Mouse (Mus musculus): ENCODE results near the gene Gzme.
"Not testable (repeated sequence)": the region's sequence is repeated elsewhere in the genome, so short reads cannot be mapped to it uniquely, and the experiment has no call there.

Gene Gzme

GRCm38 (mm10) chr14:56120525-56120924, at the start of gene Gzme:
TSS of gene Gzme (minus strand) at chr14:56120625.
- DNase-seq (ENCODE audit: low read depth, low spot score): no peak

DNA sequence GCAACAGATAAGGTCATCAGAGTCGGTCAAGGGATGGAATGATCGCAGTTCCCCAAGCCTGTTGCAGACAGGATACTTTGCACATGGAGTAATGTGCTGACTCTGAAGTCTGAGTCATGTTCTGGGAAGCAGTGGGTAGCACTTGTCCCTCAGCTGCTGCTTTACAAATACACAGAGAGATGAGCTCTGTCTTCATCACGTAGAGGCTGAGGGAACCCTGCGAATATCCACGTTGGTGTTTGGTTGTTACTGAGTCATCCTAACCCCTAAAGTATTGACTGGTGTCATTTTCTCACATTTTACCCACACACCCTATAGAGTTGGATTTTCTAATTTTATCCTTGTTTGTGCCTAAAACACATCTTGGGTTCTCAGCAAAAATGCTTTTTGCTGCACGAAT, 47.6 kb upstream of the Gzme start:
- no peak for DNase-seq (ENCODE audit: low read depth, low spot score)

GRCm38 (mm10) chr14:56162109-56162508, 41.7 kb upstream of the Gzme start:
- no peak for DNase-seq (ENCODE audit: low read depth, low spot score)

- not testable (repeated sequence) for DNase-seq (ENCODE audit: low read depth, low spot score)
Observed at GRCm38 (mm10) chr14:56159479-56159878, 39.1 kb upstream of the Gzme start, which contains the start of gene Gzmg. TSS of gene Gzmg (minus strand) at chr14:56159579.

DNA sequence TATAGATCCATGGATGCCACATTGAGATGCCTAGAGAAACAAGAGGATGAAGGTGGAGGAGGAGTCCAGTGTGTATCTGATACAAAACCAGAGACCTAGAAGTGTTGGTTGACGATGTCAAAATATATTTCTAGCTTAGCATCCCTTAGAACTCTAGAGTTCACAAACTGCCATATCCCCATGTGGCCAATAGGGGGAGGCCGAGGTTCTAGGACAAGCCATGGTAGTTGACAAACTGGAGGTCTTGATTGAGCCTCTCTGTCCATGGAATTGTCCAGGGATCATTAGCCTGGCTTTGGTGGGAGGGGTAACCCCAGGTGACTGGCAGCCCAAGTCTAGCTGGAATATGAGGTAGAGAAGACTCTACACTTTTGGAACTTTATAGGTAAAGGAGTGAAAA, 34.9 kb upstream of the Gzme start:
- no peak for DNase-seq (ENCODE audit: low read depth, low spot score)

DNA sequence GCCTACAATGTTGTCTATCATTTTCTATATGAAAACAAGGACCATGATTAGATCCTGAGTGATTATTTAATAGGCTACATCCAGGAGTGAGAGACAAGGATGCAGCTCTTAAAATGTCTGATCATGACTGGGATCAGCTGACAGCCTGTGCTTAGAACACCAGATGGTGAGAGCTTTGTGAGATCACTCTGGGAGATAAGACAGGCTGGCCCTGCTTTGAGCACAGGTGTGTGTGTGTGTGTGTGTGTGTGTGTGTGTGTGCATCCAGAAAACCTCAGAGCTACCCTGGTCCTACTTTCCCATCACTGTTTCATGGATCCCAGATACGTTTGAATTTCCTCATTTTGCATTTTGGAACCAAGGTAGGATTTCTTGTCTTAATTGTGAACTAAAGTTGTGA, 13.2 kb upstream of the Gzme start:
- not testable (repeated sequence) for DNase-seq (ENCODE audit: low read depth, low spot score)

DNA sequence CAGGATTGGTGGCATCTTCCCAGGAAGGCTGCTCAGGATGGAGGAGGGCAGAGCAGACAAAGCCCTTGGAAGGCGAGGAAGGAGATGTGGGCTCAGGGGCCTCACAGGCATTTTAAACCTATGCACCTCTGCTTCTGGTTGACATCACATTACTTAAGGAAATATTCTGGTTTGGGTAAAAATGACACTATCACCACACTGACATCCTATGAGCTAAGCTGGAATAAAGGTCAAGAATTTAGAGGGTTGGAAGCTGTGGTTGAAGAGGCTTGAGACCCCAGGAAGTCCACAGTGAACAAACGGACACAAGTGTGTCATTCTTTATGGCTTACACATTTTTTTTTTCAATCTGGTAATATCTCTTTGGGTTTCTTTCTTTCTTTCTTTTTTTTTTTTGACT, 12.1 kb upstream of the Gzme start, which contains the start of gene Gzmd:
Gzmd (minus strand) TSS at position 101 of the 400 bp plus-strand sequence.
- not testable (repeated sequence) for DNase-seq (ENCODE audit: low read depth, low spot score)

DNA sequence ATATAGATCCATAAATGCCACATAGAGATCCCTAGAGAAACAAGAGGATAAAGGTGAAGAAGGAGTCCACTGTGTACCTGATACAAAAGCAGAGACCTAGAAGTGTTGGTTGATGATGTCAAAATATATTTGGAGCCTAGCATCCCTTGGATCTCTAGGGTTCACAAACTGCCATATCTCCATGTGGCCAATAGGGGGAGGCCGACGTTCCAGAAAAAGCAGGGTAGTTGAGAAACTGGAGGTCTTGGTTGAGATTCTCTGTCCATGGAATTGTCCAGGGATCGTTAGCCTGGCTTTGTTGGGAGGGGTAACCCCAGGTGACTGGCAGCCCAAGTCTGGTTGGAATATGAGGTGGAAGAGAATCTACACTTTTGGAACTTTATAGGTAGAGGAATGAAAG, 7.9 kb upstream of the Gzme start:
- DNase-seq (ENCODE audit: low read depth, low spot score): no peak

DNA sequence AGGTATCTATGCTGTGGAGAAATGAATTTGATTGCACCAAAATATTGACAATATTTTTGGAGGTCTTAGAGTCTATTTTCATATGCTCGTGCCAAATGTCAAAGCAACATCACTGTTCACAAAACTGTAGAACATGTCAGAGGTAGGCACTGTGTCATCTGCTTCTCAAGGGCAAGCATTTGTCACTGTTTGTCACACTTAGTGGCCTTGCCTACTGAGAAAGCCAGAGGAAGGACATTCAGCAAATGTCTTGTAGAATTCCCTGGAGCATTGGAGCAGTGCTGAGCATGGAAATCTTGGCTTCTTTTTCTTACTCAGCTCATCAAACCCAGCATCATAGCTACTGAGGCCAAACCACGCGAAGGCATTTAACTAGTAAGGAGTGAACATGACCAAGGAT, 3.1 kb upstream of the Gzme start:
- DNase-seq (ENCODE audit: low read depth, low spot score): no peak

DNA sequence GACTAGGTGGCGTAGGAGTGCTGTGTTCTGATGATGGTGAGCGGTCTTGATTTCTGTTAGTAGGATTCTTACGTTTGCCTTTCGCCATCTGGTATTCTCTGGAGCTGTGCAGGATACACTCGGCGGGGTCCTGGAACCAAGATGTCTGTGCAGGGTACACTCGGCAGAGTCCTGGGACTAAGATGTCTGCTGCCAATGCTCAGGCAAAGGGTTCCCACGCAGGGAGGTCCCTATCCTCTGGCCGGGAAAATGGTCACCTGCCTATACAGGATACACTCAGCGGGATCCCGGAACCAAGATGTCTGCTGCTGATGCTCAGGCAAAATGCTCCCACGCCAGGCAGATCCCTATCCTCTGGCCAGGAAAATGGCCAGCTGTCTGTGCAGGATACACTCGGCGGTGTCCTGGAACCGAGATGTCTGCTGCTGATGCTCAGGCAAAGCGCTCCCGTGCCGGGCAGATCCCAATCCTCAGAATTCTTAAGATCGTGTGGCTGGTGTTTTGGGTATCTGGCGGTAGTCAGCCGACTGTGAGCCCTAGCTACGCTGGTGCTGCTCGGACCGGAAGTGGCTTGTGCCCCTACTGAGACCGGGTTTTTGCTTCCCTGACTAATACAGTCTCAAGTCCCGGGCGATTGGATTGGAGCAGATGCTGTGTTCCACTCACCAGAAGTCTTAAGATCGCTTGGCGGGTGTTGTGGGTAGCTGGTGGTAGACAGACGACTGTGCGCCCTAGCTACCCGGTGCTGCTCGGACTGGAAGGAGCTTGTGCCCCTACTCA, 4.7 kb downstream of the Gzme start:
- not testable (repeated sequence) for DNase-seq (ENCODE audit: low read depth, low spot score)

GRCm38 (mm10) chr14:56105447-56106180, 14.8 kb downstream of the Gzme start:
- DNase-seq (ENCODE audit: low read depth, low spot score): no peak

- no peak for DNase-seq (ENCODE audit: low read depth, low spot score)
Observed at GRCm38 (mm10) chr14:56105016-56105415, 15.4 kb downstream of the Gzme start.

GRCm38 (mm10) chr14:56103452-56103851, 17.0 kb downstream of the Gzme start:
- DNase-seq (ENCODE audit: low read depth, low spot score): no peak

GRCm38 (mm10) chr14:56102386-56102785, 18.0 kb downstream of the Gzme start, which contains the start of gene Ctsg:
TSS of gene Ctsg (minus strand) at chr14:56102574.
- DNase-seq (ENCODE audit: low read depth, low spot score): no peak

DNA sequence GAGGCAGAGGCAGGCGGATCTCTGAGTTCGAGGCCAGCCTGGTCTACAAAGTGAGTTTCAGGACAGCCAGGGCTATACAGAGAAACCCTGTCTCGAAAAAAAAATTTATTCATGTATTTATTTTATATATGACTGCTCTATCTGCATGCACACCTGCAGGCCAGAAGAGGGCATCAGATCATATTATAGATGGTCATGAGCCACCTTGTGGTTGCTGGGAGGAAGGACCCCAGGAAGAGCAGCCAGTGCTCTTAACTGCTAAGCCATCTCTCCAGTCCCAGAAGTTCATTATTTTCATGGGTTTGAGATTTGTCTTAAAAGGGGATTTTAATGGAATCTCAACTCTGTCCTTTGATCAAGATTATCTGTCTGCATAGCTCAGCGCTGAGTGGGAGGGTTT, 21.5 kb downstream of the Gzme start:
- no peak for DNase-seq (ENCODE audit: low read depth, low spot score)

- DNase-seq (ENCODE audit: low read depth, low spot score): no peak
Observed at GRCm38 (mm10) chr14:56097597-56097996, 22.8 kb downstream of the Gzme start.

DNA sequence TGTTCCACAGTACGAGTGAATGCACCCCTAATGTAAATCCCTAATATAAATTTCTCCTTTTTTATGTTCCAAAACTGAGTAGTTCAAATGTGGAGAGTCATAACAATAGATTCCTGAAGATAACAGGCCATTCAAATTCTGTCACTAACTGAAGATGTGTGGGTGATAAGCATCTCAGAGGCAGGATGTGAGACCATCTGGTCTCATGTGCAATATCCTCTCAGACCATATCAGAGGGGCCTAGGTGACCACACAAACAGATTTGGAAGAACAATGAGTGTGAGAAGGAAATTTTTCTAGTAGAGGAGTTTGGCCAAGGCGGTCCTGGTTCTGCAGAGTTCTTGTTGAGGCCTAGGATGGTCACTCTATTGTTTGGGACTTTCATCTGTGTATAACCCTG, 27.1 kb downstream of the Gzme start:
- no peak for DNase-seq (ENCODE audit: low read depth, low spot score)

- no peak for DNase-seq (ENCODE audit: low read depth, low spot score)
Observed at GRCm38 (mm10) chr14:56086711-56087110, 33.7 kb downstream of the Gzme start.

GRCm38 (mm10) chr14:56085167-56085566, 35.3 kb downstream of the Gzme start, which contains the start of gene Mcpt8:
TSS of gene Mcpt8 (minus strand) at chr14:56085273.
- DNase-seq (ENCODE audit: low read depth, low spot score): no peak

DNA sequence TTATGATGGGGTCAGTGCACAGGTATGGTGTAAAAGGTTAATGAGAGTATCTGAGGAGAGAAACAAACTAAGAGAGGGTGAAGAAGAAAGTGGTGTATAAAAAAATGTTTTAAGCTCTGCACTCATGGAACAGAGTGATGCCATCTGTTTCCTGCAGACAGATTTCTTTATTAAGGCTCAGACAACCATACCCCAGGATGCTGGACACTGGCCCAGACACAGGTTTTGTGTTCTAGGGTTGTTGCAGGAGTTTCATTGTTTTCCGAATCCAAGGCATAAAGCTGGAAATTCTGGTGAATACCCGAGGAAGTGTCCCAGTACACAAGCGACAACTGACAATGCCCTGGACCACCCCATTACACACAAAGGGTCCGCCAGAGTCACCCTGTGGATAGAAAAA, 38.4 kb downstream of the Gzme start:
- no peak for DNase-seq (ENCODE audit: low read depth, low spot score)

All from skeletal muscle tissue, adult 2 months (tissue).